Mouse (Mus musculus): ENCODE results near the gene Tiam1.

- TF ChIP-seq GATA1 (IDR thresholded peaks at IDR 0.05; ENCODE audit: borderline replicate concordance, low read length), result no peak
- no peak for TF ChIP-seq FLI1 (IDR thresholded peaks at IDR 0.05; ENCODE audit: low read length)
Observed at GRCm38 (mm10) chr16:89738963-89739362, 404.6 kb downstream of the Tiam1 start.

All from megakaryocyte, embryonic 14.5 days (primary cell).